Mouse (Mus musculus) embryonic facial prominence, embryonic 11.5 days (tissue): ENCODE measurements around the gene Scgb1a1. TPM values are rescaled to one million over a fixed set of nuclear protein-coding genes. Genes with fewer than 3 reads are reported as not detected.
"Not testable (repeated sequence)": the region's sequence is repeated elsewhere in the genome, so short reads cannot be mapped to it uniquely, and the experiment has no call there.

Experiments
- ATAC-seq: fragments of 200-750 bp; cut with Nextera tagmentation; replicated peaks from 2 replicates; pipeline ENCODE4 v1.8.0; 2017; ENCODE audit warnings: low read depth; ENCODE audit not compliant: insufficient number of reproducible peaks, low FRiP score, low TSS enrichment
- DNase-seq: peaks from one replicate; pipeline ENCODE4 v3.0.0-alpha.2; 2015; ENCODE audit warnings: low spot score
- H3K27ac ChIP-seq: fragments of 300-500 bp; sonication (generic); replicated peaks from 2 replicates; pipeline ENCODE4 v1.5.1; 2014; ENCODE audit warnings: mild to moderate bottlenecking, low read depth, low read length, control low read depth
- H3K27me3 ChIP-seq: fragments of 300-500 bp; sonication (generic); 2 replicates; pipeline ENCODE4 v1.6.1; 2014; ENCODE audit warnings: mild to moderate bottlenecking, low read length, moderate library complexity, mixed read lengths; ENCODE audit not compliant: control insufficient read depth, insufficient read depth
- H3K36me3 ChIP-seq: fragments of 300-500 bp; sonication (generic); replicated peaks from 2 replicates; pipeline ENCODE4 v1.6.1; 2014; ENCODE audit warnings: low read depth, mild to moderate bottlenecking, low read length, moderate library complexity, mixed read lengths; ENCODE audit not compliant: control insufficient read depth, insufficient read depth
- H3K4me1 ChIP-seq: fragments of 300-500 bp; sonication (generic); 2 replicates; pipeline ENCODE4 v1.6.1; 2014; ENCODE audit warnings: low read length, mixed read lengths; ENCODE audit not compliant: control insufficient read depth, insufficient read depth
- H3K4me2 ChIP-seq: fragments of 300-500 bp; sonication (generic); 2 replicates; pipeline ENCODE4 v1.6.1; 2014; ENCODE audit warnings: low read depth, mild to moderate bottlenecking, control low read depth, low read length, moderate library complexity
- H3K4me3 ChIP-seq: fragments of 300-500 bp; sonication (generic); 2 replicates; pipeline ENCODE4 v1.5.1; 2014; ENCODE audit warnings: low read depth, low read length, control low read depth
- H3K9ac ChIP-seq: fragments of 300-500 bp; sonication (generic); replicated peaks from 2 replicates; pipeline ENCODE4 v1.6.1; 2014; ENCODE audit warnings: mild to moderate bottlenecking, control low read depth, low read length
- H3K9me3 ChIP-seq: fragments of 300-500 bp; sonication (generic); replicated peaks from 2 replicates; pipeline ENCODE4 v1.6.1; 2016; ENCODE audit warnings: mild to moderate bottlenecking, low read length, inconsistent platforms, mixed read lengths; ENCODE audit not compliant: control insufficient read depth
- WGBS: fragments of 180-500 bp; shearing (Covaris S2); extraction: QIAGEN DNeasy Blood & Tissue Kit; methylation state at CpG from one replicate; pipeline ENCODE4 v1.1.7; 2014; 5-methylcytosine and 5-hydroxymethylcytosine counted together
- polyA plus RNA-seq: library from polyadenylated mRNA; unstranded; fragments of >200 nt; fragmentation: Nextera tagmentation; extraction: Ambion mirVana; gene quantifications from 2 replicates; pipeline ENCODE4 v1.2.1, GENCODE M21; 2014

Scgb1a1 gene
- not detected in 2 replicates for polyA plus RNA-seq

DNA sequence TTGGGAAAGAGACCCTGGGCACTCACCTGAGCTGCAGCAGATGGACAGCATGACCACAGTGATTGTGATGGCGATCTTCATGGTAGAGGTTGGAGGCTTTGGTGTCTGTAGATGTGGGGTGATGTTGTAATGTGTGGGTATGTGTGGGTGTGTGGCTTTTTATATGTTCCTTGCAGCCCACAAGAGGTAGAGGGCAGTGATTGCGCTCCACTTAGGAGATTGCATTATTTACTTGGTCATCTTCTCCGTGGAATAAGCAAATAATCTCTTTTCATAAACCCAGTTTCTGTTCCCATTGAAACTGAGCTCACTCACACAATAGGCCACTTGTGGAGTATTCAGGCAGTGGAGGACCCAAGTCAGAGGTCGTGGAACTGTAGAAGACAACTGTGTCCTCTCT, at the start of gene Scgb1a1:
Gene Scgb1a1 (minus strand): TSS at position 138 of the 400 bp plus-strand sequence.
- DNase-seq (no peak), ATAC-seq (no peak)
- Histone ChIP-seq H3K27me3 (no peaks in the 10 kb centered on the region), H3K27ac (no peak within 1 kb of the TSS), H3K4me2 (no peak within 1 kb of the TSS), H3K4me3 (no peak within 1 kb of the TSS), H3K9me3 (no peaks in the 10 kb centered on the region), H3K9ac (no peak within 1 kb of the TSS), H3K36me3 (no peaks in the 10 kb centered on the region), H3K4me1 (no peaks in the 10 kb centered on the region)
- 85% methylated on average over 4 of the region's 4 CpGs for WGBS

DNA sequence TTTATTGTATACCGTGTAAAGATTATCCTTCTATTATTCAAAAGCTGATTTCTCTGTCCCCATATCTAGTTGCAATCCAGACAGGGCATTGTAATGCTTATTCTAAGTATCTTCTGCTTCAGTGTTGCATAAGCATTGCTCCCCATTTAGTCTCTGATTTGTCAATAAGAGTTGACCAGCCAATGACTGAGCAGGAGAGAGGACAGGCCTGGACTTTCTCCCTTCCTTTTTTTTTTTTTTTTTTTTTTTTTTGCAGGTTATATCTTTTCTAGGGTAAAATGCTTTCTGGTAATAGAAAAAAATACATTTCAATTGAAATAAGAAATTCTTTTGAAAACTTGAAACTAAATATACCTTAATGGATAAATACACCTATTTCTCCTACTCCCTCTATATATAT, 49.4 kb upstream of the Scgb1a1 start:
- no peak for DNase-seq
- no peak for ATAC-seq
- Histone ChIP-seq H3K27ac (no peak overlapping the region), H3K27me3 (no peaks in the 10 kb centered on the region), H3K9me3 (no peaks in the 10 kb centered on the region), H3K36me3 (no peaks in the 10 kb centered on the region), H3K4me1 (no peaks in the 10 kb centered on the region), H3K4me2 (no peak overlapping the region), H3K4me3 (no peak overlapping the region), H3K9ac (no peak overlapping the region)
- 100% methylated on average over 1 of the region's 1 CpGs for WGBS

DNA sequence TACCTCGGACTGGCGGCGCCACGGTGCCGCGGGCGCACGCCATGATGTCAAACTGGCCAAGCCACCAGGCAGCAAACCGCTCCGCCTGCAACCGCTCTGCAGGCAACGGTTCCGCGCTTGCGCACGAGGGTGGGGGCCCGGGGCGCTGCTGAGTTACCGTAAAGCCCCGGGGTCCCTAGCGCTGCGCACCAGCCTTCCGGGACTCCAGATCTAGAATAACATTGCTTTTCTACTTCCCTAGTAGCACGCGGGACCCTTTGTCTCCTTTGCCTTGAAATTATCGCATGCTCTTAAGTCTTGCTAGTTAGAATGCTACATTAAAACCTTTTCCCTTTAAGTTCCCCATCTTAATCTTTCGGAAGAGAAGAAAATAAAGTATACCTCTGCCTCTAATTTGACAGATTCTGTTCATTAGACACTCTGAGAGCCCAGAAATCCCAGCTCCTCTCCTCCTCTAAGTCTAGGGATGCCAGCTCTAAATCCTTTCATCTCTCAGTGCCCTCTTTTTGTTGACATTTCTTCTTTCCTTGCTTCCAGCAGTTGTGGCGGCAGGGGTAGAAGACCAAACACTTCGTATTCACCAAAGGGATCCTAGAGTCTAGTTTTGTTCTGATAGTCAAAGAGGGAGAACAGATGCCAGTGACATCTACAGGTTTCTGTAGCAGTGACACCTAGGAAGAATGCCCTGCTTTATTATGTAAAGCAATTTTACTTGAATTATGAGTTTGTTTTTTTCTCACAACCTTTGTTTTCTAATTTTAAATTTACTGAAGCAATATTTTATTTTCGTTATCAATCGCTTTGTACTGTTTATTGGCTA, 48.0 kb upstream of the Scgb1a1 start, which contains the start of gene Asrgl1:
Gene Asrgl1 (minus strand): TSS at position 125 of the 820 bp plus-strand sequence.
- Histone ChIP-seq H3K27ac (no peak within 1 kb of the TSS), H3K36me3 (no peaks in the 10 kb centered on the region)
- 12% methylated on average over 31 of the region's 31 CpGs for WGBS

DNA sequence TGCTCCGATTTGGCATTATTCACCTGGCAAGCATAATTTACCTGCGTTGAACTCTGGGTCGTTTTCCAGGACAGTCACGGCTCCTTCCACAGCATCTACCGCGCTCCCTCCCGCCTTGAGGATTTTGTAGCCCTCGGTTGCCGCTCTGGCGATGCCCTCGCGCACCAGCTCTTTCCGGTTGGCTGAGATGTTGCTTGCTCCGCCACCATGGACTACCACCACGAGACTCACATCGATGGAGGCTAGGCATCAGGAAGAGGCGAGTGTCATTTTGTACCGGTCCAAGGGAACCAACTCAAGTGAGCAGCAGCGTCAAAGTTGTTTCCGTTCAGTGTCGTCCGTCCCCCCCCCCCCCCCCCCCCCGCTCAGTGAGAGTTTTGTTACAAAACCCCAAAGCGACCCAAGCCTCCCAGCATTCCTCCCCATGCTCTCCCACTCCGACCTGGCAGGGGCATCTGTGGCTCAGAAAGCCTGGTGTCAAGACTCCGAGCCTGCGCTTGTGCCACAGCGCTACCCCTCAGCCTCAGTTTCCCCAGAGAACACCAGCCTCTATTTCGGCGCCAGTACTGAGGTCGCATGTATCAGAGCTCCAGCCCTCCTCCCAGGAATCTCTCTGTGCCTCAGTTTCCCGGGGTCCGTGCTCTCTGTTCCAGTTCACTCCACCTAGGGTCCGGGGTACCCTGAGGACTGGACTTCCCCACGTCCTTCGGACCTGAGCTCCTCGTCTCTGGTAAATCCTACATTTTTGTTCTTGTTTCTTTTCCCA, 47.2 kb upstream of the Scgb1a1 start:
- H3K27ac ChIP-seq: no peak overlapping the region
- ATAC-seq (peak; percentile 78), DNase-seq (peak; percentile 39)
- WGBS: 2% methylated on average over 35 of the region's 37 CpGs
- peak overlapping the region; percentile 93 for H3K4me2 ChIP-seq
- peak overlapping the region; percentile 75 for H3K9ac ChIP-seq
- H3K9me3 ChIP-seq: no peaks in the 10 kb centered on the region
- H3K27me3 ChIP-seq: no peaks in the 10 kb centered on the region
- H3K4me3 ChIP-seq: peak overlapping the region; percentile 68
- no peaks in the 10 kb centered on the region for H3K4me1 ChIP-seq
- no peaks in the 10 kb centered on the region for H3K36me3 ChIP-seq

More for the DNA sequence above, 48.0 kb upstream of the Scgb1a1 start, which contains the start of gene Asrgl1:
- ATAC-seq (peak; percentile 95), DNase-seq (peak; percentile 96)
- H3K27me3 ChIP-seq: no peaks in the 10 kb centered on the region
- peak within 1 kb of the TSS; percentile 68 for H3K4me3 ChIP-seq
- no peaks in the 10 kb centered on the region for H3K4me1 ChIP-seq
- peak within 1 kb of the TSS; percentile 93 for H3K4me2 ChIP-seq
- peak within 1 kb of the TSS; percentile 75 for H3K9ac ChIP-seq
- H3K9me3 ChIP-seq: no peaks in the 10 kb centered on the region

DNA sequence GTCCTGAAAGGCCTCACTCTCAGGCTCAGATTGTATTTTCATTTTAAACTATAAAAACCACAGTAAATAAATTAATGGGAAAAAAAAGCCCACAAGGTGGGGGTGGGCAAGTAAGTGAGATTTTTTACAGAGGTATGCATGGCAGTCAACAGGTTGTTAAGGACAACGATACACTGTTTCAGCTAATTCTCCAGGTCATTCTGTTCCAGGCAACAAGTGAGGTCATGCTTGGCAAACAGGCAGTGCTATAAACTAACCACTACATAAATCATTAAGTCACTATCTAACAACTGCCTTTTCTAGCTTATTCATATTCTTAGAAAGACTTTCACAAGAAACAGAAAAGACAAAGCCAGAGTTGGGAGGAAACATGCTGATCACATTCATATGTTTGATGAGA, 42.2 kb upstream of the Scgb1a1 start:
- H3K9me3 ChIP-seq: no peaks in the 10 kb centered on the region
- H3K27ac ChIP-seq: no peak overlapping the region
- no peak overlapping the region for H3K4me3 ChIP-seq
- H3K36me3 ChIP-seq: no peaks in the 10 kb centered on the region
- no peak for DNase-seq
- no peak overlapping the region for H3K9ac ChIP-seq
- ATAC-seq: no peak
- H3K4me2 ChIP-seq: no peak overlapping the region
- no peaks in the 10 kb centered on the region for H3K27me3 ChIP-seq
- WGBS: 93% methylated on average over 1 of the region's 1 CpGs
- H3K4me1 ChIP-seq: no peaks in the 10 kb centered on the region

DNA sequence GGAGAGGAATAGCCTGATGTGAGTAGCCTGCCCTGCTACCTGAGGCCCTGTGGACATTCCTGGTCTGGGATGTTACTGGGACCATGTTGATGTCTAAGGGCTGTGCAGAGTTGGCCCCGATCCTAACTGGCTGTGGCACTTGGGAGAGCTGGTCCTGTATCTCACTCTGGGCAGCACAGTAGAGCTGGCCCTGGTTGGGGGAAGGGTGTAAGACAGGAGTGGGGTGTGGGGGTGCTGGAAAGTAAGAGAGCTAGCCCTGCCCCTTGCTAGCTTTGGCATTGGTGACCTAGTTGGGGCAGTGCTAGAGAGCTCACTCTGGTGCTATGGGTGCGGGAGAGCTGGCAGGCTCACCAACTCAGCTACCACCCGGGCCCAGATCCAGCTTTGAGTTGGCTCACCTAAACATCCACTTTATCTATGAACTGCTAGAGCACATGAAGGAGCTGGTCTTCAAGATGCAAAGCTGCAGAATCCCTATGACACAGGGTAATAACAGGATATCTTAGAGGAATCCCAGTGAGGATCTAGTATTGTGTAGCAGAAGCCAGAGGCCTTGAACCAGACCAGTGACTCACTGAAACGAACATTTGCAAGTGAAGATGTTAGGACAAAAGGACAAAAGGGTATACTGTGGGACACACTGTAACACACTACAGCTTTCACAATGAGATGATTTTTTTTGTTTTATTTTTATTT, 40.9 kb upstream of the Scgb1a1 start:
- H3K4me1 ChIP-seq: no peaks in the 10 kb centered on the region
- H3K4me3 ChIP-seq: no peak overlapping the region
- no peak overlapping the region for H3K27ac ChIP-seq
- H3K4me2 ChIP-seq: no peak overlapping the region
- no peak overlapping the region for H3K9ac ChIP-seq
- peak; percentile 52; the same call in 1 of the 2 replicates for ATAC-seq
- H3K9me3 ChIP-seq: no peaks in the 10 kb centered on the region
- WGBS: 95% methylated on average over 4 of the region's 4 CpGs
- H3K36me3 ChIP-seq: no peaks in the 10 kb centered on the region
- DNase-seq: no peak
- no peaks in the 10 kb centered on the region for H3K27me3 ChIP-seq

DNA sequence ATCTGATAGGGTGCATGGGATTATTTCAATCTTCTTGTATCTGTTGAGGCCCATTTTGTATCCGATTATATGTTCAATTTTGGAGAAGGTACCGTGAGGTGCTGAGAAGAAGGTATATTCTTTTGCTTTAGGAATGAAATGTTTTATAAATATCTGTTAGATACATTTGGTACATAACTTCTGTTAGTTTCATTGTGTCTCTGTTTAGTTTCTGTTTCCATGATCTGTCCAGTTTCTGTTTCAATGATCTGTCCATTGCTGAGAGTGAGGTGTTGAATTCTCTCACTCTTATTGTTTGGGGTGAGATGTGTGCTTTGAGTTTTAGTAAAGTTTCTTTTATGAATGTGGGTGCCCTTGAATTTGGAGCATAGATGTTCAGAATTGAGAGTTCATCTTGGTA, 36.2 kb upstream of the Scgb1a1 start:
- DNase-seq, H3K36me3 ChIP-seq, H3K9ac ChIP-seq, H3K9me3 ChIP-seq, H3K4me3 ChIP-seq, ATAC-seq, H3K4me2 ChIP-seq, H3K27ac ChIP-seq, H3K27me3 ChIP-seq, H3K4me1 ChIP-seq: not testable (repeated sequence)
- 92% methylated on average over 2 of the region's 2 CpGs for WGBS
